Mouse (Mus musculus): ENCODE data around the gene Fgf22.

DNA sequence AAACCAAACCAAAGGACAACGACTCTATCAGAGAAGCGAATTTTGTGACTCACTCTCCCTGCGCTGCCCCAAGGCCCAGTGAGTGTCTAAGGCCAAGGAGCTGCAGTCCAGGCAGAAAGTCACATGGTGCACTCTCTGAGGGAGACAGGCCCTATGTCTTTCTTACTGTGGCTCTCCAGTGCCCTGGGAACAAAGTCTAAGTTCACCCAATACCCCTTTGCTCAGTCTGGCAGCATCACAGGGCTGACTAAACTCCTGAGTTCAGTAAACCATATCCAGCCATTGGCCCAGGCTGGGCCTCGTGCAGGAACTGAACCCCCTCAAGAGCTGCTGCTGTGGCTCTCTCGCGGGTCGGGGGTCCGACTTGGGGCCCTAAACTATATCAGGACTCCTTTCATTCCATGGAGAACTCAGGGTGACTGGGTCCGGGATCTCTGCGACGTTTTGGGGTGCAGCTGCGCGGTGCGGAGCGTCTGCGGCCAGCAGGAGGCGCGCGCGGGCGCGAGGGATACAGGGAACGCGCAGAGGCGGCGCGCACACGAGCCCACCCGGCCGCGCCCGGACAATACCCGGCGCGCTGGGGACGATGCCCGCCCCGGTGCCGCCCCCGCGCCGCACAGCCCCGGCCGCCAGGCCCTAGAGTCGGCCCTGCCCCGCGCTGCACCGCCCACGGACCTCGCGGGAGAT, 38.3 kb downstream of the Fgf22 start, which contains the start of gene Palm:
- TF ChIP-seq CTCF (IDR thresholded peaks at IDR 0.05; ENCODE audit: control insufficient read depth, insufficient read depth, insufficient read length) = peak; percentile 97
- no peak for TF ChIP-seq FOSL1 (IDR thresholded peaks at IDR 0.05; ENCODE audit: insufficient read depth, low read length, poor library complexity, severe bottlenecking)
- TF ChIP-seq USF1 (IDR thresholded peaks at IDR 0.05; ENCODE audit: low read depth) = peak; percentile 35
- TF ChIP-seq CEBPB (IDR thresholded peaks at IDR 0.05; ENCODE audit: low read depth) = no peak
- TF ChIP-seq MYOG (IDR thresholded peaks at IDR 0.05; ENCODE audit: control insufficient read depth, extremely low read depth, insufficient read length) = no peak
